Mouse (Mus musculus) embryonic fibroblast, embryonic 13.5 days (primary cell): Measurements from ENCODE around the gene Gm11733.

Source experiments
- CTCF ChIP-seq: IDR thresholded peaks from 2 replicates; pipeline ENCODE4 v1.5.1; 2011; ENCODE audit warnings: mild to moderate bottlenecking, control low read depth, low read length, moderate library complexity, borderline replicate concordance; ENCODE audit not compliant: insufficient read depth
- POLR2A ChIP-seq: IDR thresholded peaks from 2 replicates; pipeline ENCODE4 v1.6.1; 2011; ENCODE audit warnings: low read depth, mild to moderate bottlenecking, control low read depth, low read length, moderate library complexity

DNA sequence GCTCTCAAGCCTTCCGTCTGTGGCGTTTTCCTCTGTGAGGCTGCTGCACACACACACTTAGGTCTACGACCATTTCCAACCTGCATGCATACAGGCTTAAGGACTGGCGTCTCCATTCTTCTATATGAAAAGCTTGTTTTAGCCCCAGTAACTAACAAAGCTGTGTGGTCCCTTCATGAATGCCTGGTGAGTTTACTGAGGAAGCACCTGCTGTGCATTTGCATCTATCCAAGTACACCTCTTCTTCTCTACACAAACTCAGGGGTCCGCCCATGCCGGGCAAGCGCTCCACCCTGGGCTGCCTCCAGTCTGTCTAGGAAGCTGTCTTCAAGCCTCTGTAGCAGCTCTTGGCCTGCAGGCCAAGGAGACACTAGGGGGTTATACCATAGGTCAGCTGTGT lies 17.3 kb upstream of the Gm11733 start:
- TF ChIP-seq CTCF (no peak), POLR2A (no peak)
